Mouse (Mus musculus): Measurements from ENCODE around the gene Slc1a6. TPM values are rescaled to one million over a fixed set of nuclear protein-coding genes. Genes with fewer than 3 reads are reported as not detected.

The Slc1a6 gene
- polyA plus RNA-seq (2016; fragmentation: Nextera tagmentation; extraction: Ambion mirVana) = 0.49 and 1.1 TPM in 2 replicates

- peaks cover 11% of the 10 kb centered on the region for H3K4me1 ChIP-seq
- WGBS = 1% methylated on average over 46 of the region's 54 CpGs
- DNase-seq (ENCODE audit: low spot score) = peak; percentile 49
- H3K27ac ChIP-seq = peak within 1 kb of the TSS; percentile 70
- peak within 1 kb of the TSS; percentile 73 for H3K4me3 ChIP-seq
- H3K27me3 ChIP-seq (ENCODE audit: low read depth, poor library complexity, severe bottlenecking) = peaks cover 31% of the 10 kb centered on the region
- H3K9me3 ChIP-seq (replicated peaks) = no peaks in the 10 kb centered on the region
- no peaks in the 10 kb centered on the region for H3K36me3 ChIP-seq
Observed at GRCm38 (mm10) chr10:78779981-78780651, at the start of gene Slc1a6. Gene Slc1a6 (plus strand): TSS chr10:78780496.

GRCm38 (mm10) chr10:78739821-78740220 lies 40.5 kb upstream of the Slc1a6 start:
- Histone ChIP-seq H3K36me3 (no peaks in the 10 kb centered on the region), H3K9me3 (replicated peaks) (no peaks in the 10 kb centered on the region), H3K4me3 (no peak overlapping the region), H3K27ac (no peak overlapping the region), H3K27me3 (ENCODE audit: low read depth, poor library complexity, severe bottlenecking) (no peaks in the 10 kb centered on the region), H3K4me1 (no peaks in the 10 kb centered on the region)
- DNase-seq (ENCODE audit: low spot score) = no peak
- WGBS = 86% methylated on average over 4 of the region's 4 CpGs

- Histone ChIP-seq H3K4me3 (no peak overlapping the region), H3K27me3 (ENCODE audit: low read depth, poor library complexity, severe bottlenecking) (peaks cover 8% of the 10 kb centered on the region), H3K9me3 (replicated peaks) (no peaks in the 10 kb centered on the region), H3K4me1 (peaks cover 31% of the 10 kb centered on the region), H3K36me3 (no peaks in the 10 kb centered on the region), H3K27ac (no peak overlapping the region)
- no peak for DNase-seq (ENCODE audit: low spot score)
Observed at GRCm38 (mm10) chr10:78743721-78744120, 36.6 kb upstream of the Slc1a6 start.

- no peaks in the 10 kb centered on the region for H3K36me3 ChIP-seq
- H3K27me3 ChIP-seq (ENCODE audit: low read depth, poor library complexity, severe bottlenecking) = peaks cover 13% of the 10 kb centered on the region
- DNase-seq (ENCODE audit: low spot score) = no peak
- H3K4me1 ChIP-seq = peaks cover 31% of the 10 kb centered on the region
- H3K9me3 ChIP-seq (replicated peaks) = no peaks in the 10 kb centered on the region
- no peak overlapping the region for H3K4me3 ChIP-seq
- 0 out of 2 replicates have a peak overlapping the region, but pooled peaks have one; percentile 19 for H3K27ac ChIP-seq
- WGBS = 37% methylated on average over 4 of the region's 4 CpGs
Observed at GRCm38 (mm10) chr10:78745453-78746232, 34.7 kb upstream of the Slc1a6 start.

GRCm38 (mm10) chr10:78747035-78747721 lies 33.1 kb upstream of the Slc1a6 start:
- peak overlapping the region; percentile 63 for H3K27ac ChIP-seq
- H3K4me1 ChIP-seq = peaks cover 33% of the 10 kb centered on the region
- 2% methylated on average over 27 of the region's 27 CpGs for WGBS
- H3K4me3 ChIP-seq = peak overlapping the region; percentile 48
- H3K27me3 ChIP-seq (ENCODE audit: low read depth, poor library complexity, severe bottlenecking) = peaks cover 27% of the 10 kb centered on the region
- no peaks in the 10 kb centered on the region for H3K36me3 ChIP-seq
- no peaks in the 10 kb centered on the region for H3K9me3 ChIP-seq (replicated peaks)
- DNase-seq (ENCODE audit: low spot score) = peak; percentile 64

GRCm38 (mm10) chr10:78748161-78748560 lies 32.1 kb upstream of the Slc1a6 start:
- DNase-seq (ENCODE audit: low spot score) = no peak
- WGBS = 77% methylated on average over 13 of the region's 13 CpGs
- Histone ChIP-seq H3K9me3 (replicated peaks) (no peaks in the 10 kb centered on the region), H3K4me3 (no peak overlapping the region), H3K4me1 (peaks cover 40% of the 10 kb centered on the region), H3K27ac (no peak overlapping the region), H3K27me3 (ENCODE audit: low read depth, poor library complexity, severe bottlenecking) (peaks cover 27% of the 10 kb centered on the region), H3K36me3 (no peaks in the 10 kb centered on the region)

- no peak for DNase-seq (ENCODE audit: low spot score)
- Histone ChIP-seq H3K27me3 (ENCODE audit: low read depth, poor library complexity, severe bottlenecking) (peaks cover 27% of the 10 kb centered on the region), H3K9me3 (replicated peaks) (no peaks in the 10 kb centered on the region), H3K36me3 (no peaks in the 10 kb centered on the region), H3K4me3 (no peak overlapping the region), H3K4me1 (peaks cover 40% of the 10 kb centered on the region), H3K27ac (no peak overlapping the region)
- 92% methylated on average over 6 of the region's 6 CpGs for WGBS
Observed at GRCm38 (mm10) chr10:78748946-78749345, 31.4 kb upstream of the Slc1a6 start.

GRCm38 (mm10) chr10:78752452-78753191 lies 27.7 kb upstream of the Slc1a6 start, which contains the start of gene Ccdc105:
Gene Ccdc105 (minus strand): TSS chr10:78753065.
- peak; percentile 86 for DNase-seq (ENCODE audit: low spot score)
- Histone ChIP-seq H3K4me3 (peak within 1 kb of the TSS; percentile 69), H3K27me3 (ENCODE audit: low read depth, poor library complexity, severe bottlenecking) (peaks cover 27% of the 10 kb centered on the region), H3K4me1 (peaks cover 14% of the 10 kb centered on the region), H3K27ac (peak within 1 kb of the TSS; percentile 90), H3K9me3 (replicated peaks) (no peaks in the 10 kb centered on the region), H3K36me3 (no peaks in the 10 kb centered on the region)
- 2% methylated on average over 61 of the region's 61 CpGs for WGBS

GRCm38 (mm10) chr10:78756021-78756420 lies 24.3 kb upstream of the Slc1a6 start:
- WGBS = 38% methylated on average over 6 of the region's 6 CpGs
- H3K27ac ChIP-seq = no peak overlapping the region
- H3K27me3 ChIP-seq (ENCODE audit: low read depth, poor library complexity, severe bottlenecking) = peaks cover 10% of the 10 kb centered on the region
- no peak overlapping the region for H3K4me3 ChIP-seq
- no peaks in the 10 kb centered on the region for H3K36me3 ChIP-seq
- peak; percentile 72 for DNase-seq (ENCODE audit: low spot score)
- no peaks in the 10 kb centered on the region for H3K9me3 ChIP-seq (replicated peaks)
- peaks cover 9% of the 10 kb centered on the region; the same call in 1 of the 2 replicates for H3K4me1 ChIP-seq

GRCm38 (mm10) chr10:78765570-78765969 lies 14.7 kb upstream of the Slc1a6 start:
- no peak overlapping the region for H3K27ac ChIP-seq
- 85% methylated on average over 1 of the region's 1 CpGs for WGBS
- no peaks in the 10 kb centered on the region for H3K4me1 ChIP-seq
- no peaks in the 10 kb centered on the region for H3K9me3 ChIP-seq (replicated peaks)
- H3K4me3 ChIP-seq = no peak overlapping the region
- no peak for DNase-seq (ENCODE audit: low spot score)
- H3K36me3 ChIP-seq = no peaks in the 10 kb centered on the region
- no peaks in the 10 kb centered on the region for H3K27me3 ChIP-seq (ENCODE audit: low read depth, poor library complexity, severe bottlenecking)

GRCm38 (mm10) chr10:78775830-78776229 lies 4.5 kb upstream of the Slc1a6 start:
- Histone ChIP-seq H3K27ac (no peak overlapping the region), H3K9me3 (replicated peaks) (no peaks in the 10 kb centered on the region), H3K4me1 (peaks cover 11% of the 10 kb centered on the region), H3K36me3 (no peaks in the 10 kb centered on the region), H3K27me3 (ENCODE audit: low read depth, poor library complexity, severe bottlenecking) (peaks cover 21% of the 10 kb centered on the region), H3K4me3 (no peak overlapping the region)
- no peak for DNase-seq (ENCODE audit: low spot score)
- 55% methylated on average over 4 of the region's 4 CpGs for WGBS

- H3K9me3 ChIP-seq (replicated peaks) = no peaks in the 10 kb centered on the region
- H3K36me3 ChIP-seq = no peaks in the 10 kb centered on the region
- H3K27me3 ChIP-seq (ENCODE audit: low read depth, poor library complexity, severe bottlenecking) = peaks cover 31% of the 10 kb centered on the region
- WGBS = 70% methylated on average over 9 of the region's 9 CpGs
- H3K4me1 ChIP-seq = peaks cover 11% of the 10 kb centered on the region
- no peak overlapping the region for H3K27ac ChIP-seq
- DNase-seq (ENCODE audit: low spot score) = no peak
- H3K4me3 ChIP-seq = peak overlapping the region; percentile 73
Observed at GRCm38 (mm10) chr10:78779527-78779926, 769 bp upstream of the Slc1a6 start.
